Mouse (Mus musculus) intestine, embryonic 15.5 days (tissue): ENCODE results near the gene Odc1. TPM values are rescaled to one million over a fixed set of nuclear protein-coding genes. Genes with fewer than 3 reads are reported as not detected.
A peak's percentile ranks its signal among the peaks of the same experiment; 100 is the strongest.

Experiments
- ATAC-seq: fragments of 200-750 bp; cut with Nextera tagmentation; 2 replicates; pipeline ENCODE4 v1.8.0; 2017; ENCODE audit warnings: moderate TSS enrichment, moderate library complexity
- H3K27ac ChIP-seq: fragments of 300-500 bp; sonication (generic); 2 replicates; pipeline ENCODE4 v1.5.1; 2015; ENCODE audit warnings: mild to moderate bottlenecking, inconsistent platforms
- H3K27me3 ChIP-seq: fragments of 300-500 bp; sonication (generic); replicated peaks from 2 replicates; pipeline ENCODE4 v1.6.1; 2015; ENCODE audit warnings: inconsistent platforms
- H3K36me3 ChIP-seq: fragments of 300-500 bp; sonication (generic); 2 replicates; pipeline ENCODE4 v1.6.1; 2015; ENCODE audit warnings: inconsistent platforms
- H3K4me1 ChIP-seq: fragments of 300-500 bp; sonication (generic); replicated peaks from 2 replicates; pipeline ENCODE4 v1.6.1; 2015; ENCODE audit warnings: inconsistent platforms
- H3K4me2 ChIP-seq: fragments of 300-500 bp; sonication (generic); replicated peaks from 2 replicates; pipeline ENCODE4 v1.6.1; 2015; ENCODE audit warnings: mild to moderate bottlenecking, inconsistent platforms
- H3K4me3 ChIP-seq: fragments of 300-500 bp; sonication (generic); replicated peaks from 2 replicates; pipeline ENCODE4 v1.5.1; 2015; ENCODE audit warnings: inconsistent platforms
- H3K9ac ChIP-seq: fragments of 300-500 bp; sonication (generic); 2 replicates; pipeline ENCODE4 v1.6.1; 2015; ENCODE audit warnings: inconsistent platforms
- H3K9me3 ChIP-seq: fragments of 300-500 bp; sonication (generic); 2 replicates; pipeline ENCODE4 v1.6.1; 2016; ENCODE audit warnings: inconsistent platforms
- whole genome bisulfite sequencing: fragments of 180-500 bp; shearing (Covaris S2); methylation state at CpG from one replicate; pipeline ENCODE4 v1.1.7; 2015; 5-methylcytosine and 5-hydroxymethylcytosine counted together
- polyA plus RNA-seq: library from polyadenylated mRNA; unstranded; fragments of >200 nt; fragmentation: Nextera tagmentation; extraction: Ambion mirVana; gene quantifications from 2 replicates; pipeline ENCODE4 v1.2.1, GENCODE M21; 2015

The Odc1 gene
- polyA plus RNA-seq, 1 experiment from 2014 or later = 203 TPM

DNA sequence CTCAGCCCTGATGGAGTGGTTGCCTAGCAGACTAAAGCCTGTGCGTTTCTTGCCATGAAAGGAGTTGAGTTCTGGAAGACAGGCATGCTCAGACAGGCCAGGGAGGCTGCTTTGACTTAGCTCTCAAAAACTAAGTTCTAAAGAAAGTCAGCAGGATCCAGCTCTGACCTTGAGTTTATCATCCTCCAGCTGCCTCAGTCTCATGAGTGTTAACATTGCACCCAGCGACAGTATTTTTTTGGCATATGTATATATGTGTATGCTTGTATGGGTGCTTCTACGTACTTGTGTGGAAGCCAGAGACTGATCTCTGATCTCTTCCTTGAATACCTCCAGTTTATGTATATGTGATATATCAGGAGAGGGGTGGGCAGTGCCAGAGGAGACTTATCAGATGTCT lies 7.8 kb downstream of the Odc1 start:
- H3K36me3 ChIP-seq = peaks cover 10% of the 10 kb centered on the region; the same call in 1 of the 2 replicates
- no peak overlapping the region for H3K9ac ChIP-seq
- WGBS = 74% methylated on average over 3 of the region's 3 CpGs
- H3K4me1 ChIP-seq = 0 out of 2 replicates have a peak, but pooled peaks cover 2% of the 10 kb centered on the region
- no peak for ATAC-seq
- no peaks in the 10 kb centered on the region for H3K9me3 ChIP-seq
- H3K4me3 ChIP-seq = no peak overlapping the region
- no peak overlapping the region for H3K27ac ChIP-seq
- no peak overlapping the region for H3K4me2 ChIP-seq
- H3K27me3 ChIP-seq = no peaks in the 10 kb centered on the region

GRCm38 (mm10) chr12:17552949-17553348 lies 8.4 kb downstream of the Odc1 start:
- 55% methylated on average over 2 of the region's 2 CpGs for WGBS

DNA sequence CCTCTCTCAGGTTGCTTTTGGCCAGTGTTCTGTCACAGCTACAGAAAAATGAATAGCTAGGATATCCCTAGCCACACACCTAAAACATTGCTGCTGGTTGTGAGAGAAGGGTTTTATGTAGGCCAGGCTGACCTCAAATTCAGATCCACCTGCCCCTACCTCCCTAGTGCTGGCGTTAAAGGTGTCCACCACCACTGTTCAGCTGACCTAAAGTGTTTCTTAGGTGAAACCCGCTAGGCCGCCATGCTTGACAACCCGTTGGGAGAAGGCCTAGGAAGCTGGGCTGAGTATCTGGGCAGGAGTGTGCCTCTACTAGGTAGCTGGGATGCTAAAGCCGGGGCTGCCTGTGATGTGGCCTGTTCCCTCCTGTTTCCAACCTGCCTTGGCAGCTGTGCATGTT lies 9.0 kb downstream of the Odc1 start:
- H3K27me3 ChIP-seq = no peaks in the 10 kb centered on the region
- 77% methylated on average over 5 of the region's 5 CpGs for WGBS
- H3K9ac ChIP-seq = no peak overlapping the region
- no peaks in the 10 kb centered on the region for H3K9me3 ChIP-seq
- H3K4me1 ChIP-seq = 0 out of 2 replicates have a peak, but pooled peaks cover 2% of the 10 kb centered on the region
- no peak overlapping the region for H3K4me2 ChIP-seq
- H3K27ac ChIP-seq = no peak overlapping the region
- peak; percentile 16; the same call in 1 of the 2 replicates for ATAC-seq
- no peak overlapping the region for H3K4me3 ChIP-seq
- peaks cover 3% of the 10 kb centered on the region; the same call in 1 of the 2 replicates for H3K36me3 ChIP-seq

More at GRCm38 (mm10) chr12:17552949-17553348, 8.4 kb downstream of the Odc1 start:
- H3K27ac ChIP-seq = no peak overlapping the region
- no peaks in the 10 kb centered on the region for H3K27me3 ChIP-seq
- peaks cover 5% of the 10 kb centered on the region; the same call in 1 of the 2 replicates for H3K36me3 ChIP-seq
- 0 out of 2 replicates have a peak, but pooled peaks cover 2% of the 10 kb centered on the region for H3K4me1 ChIP-seq
- no peak overlapping the region for H3K4me2 ChIP-seq
- no peak for ATAC-seq
- no peaks in the 10 kb centered on the region for H3K9me3 ChIP-seq
- H3K9ac ChIP-seq = no peak overlapping the region
- no peak overlapping the region for H3K4me3 ChIP-seq

- no peak overlapping the region for H3K27ac ChIP-seq
- no peaks in the 10 kb centered on the region for H3K36me3 ChIP-seq
- H3K4me1 ChIP-seq = 0 out of 2 replicates have a peak, but pooled peaks cover 2% of the 10 kb centered on the region
- no peak overlapping the region for H3K4me3 ChIP-seq
- H3K27me3 ChIP-seq = no peaks in the 10 kb centered on the region
- no peak overlapping the region for H3K9ac ChIP-seq
- H3K4me2 ChIP-seq = no peak overlapping the region
- peak; percentile 71 for ATAC-seq
- 31% methylated on average over 15 of the region's 15 CpGs for WGBS
- H3K9me3 ChIP-seq = no peaks in the 10 kb centered on the region
Measured at GRCm38 (mm10) chr12:17554200-17554951, 9.8 kb downstream of the Odc1 start.

GRCm38 (mm10) chr12:17556430-17557343 lies 12.1 kb downstream of the Odc1 start:
- ATAC-seq = no peak
- Histone ChIP-seq H3K9me3 (no peaks in the 10 kb centered on the region), H3K4me2 (0 out of 2 replicates have a peak overlapping the region, but pooled peaks have one; percentile 2), H3K27ac (no peak overlapping the region), H3K27me3 (no peaks in the 10 kb centered on the region), H3K36me3 (no peaks in the 10 kb centered on the region), H3K9ac (no peak overlapping the region), H3K4me1 (0 out of 2 replicates have a peak, but pooled peaks cover 2% of the 10 kb centered on the region), H3K4me3 (no peak overlapping the region)
- WGBS = 35% methylated on average over 21 of the region's 21 CpGs

- Histone ChIP-seq H3K9me3 (no peaks in the 10 kb centered on the region), H3K27ac (no peak overlapping the region), H3K4me1 (0 out of 2 replicates have a peak, but pooled peaks cover 2% of the 10 kb centered on the region), H3K9ac (no peak overlapping the region), H3K27me3 (no peaks in the 10 kb centered on the region), H3K36me3 (no peaks in the 10 kb centered on the region), H3K4me2 (no peak overlapping the region), H3K4me3 (no peak overlapping the region)
- ATAC-seq = no peak
- 49% methylated on average over 7 of the region's 7 CpGs for WGBS
Measured at GRCm38 (mm10) chr12:17557344-17557966, 12.9 kb downstream of the Odc1 start.

GRCm38 (mm10) chr12:17557967-17558345 lies 13.4 kb downstream of the Odc1 start:
- Histone ChIP-seq H3K4me1 (0 out of 2 replicates have a peak, but pooled peaks cover 2% of the 10 kb centered on the region), H3K9ac (no peak overlapping the region), H3K36me3 (no peaks in the 10 kb centered on the region), H3K4me2 (no peak overlapping the region), H3K27ac (no peak overlapping the region), H3K4me3 (no peak overlapping the region), H3K27me3 (no peaks in the 10 kb centered on the region), H3K9me3 (no peaks in the 10 kb centered on the region)
- no peak for ATAC-seq
- WGBS = 53% methylated on average over 2 of the region's 2 CpGs

DNA sequence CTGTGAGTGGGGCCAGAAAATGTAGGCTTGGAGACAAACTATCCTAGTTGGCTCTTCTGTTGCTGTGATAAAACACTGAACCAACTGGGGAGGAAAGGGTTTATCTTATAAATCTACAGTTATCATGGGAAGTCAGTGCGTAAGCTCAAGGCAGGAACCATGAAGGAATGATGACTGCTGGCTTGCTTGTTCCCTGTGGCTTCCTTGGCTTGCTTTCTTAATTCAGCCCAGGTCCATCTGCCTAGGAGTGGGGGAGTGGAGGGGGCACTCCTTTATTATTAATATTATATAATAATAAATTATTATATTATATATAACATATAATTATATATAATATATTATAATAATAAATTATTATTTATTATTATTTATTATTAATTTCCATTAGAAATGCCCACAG lies 17.8 kb downstream of the Odc1 start:
- Histone ChIP-seq H3K4me2 (no peak overlapping the region), H3K4me3 (no peak overlapping the region), H3K9ac (no peak overlapping the region), H3K4me1 (no peaks in the 10 kb centered on the region), H3K9me3 (no peaks in the 10 kb centered on the region), H3K27me3 (no peaks in the 10 kb centered on the region), H3K36me3 (no peaks in the 10 kb centered on the region), H3K27ac (no peak overlapping the region)
- WGBS = 83% methylated on average over 1 of the region's 1 CpGs
- no peak for ATAC-seq

DNA sequence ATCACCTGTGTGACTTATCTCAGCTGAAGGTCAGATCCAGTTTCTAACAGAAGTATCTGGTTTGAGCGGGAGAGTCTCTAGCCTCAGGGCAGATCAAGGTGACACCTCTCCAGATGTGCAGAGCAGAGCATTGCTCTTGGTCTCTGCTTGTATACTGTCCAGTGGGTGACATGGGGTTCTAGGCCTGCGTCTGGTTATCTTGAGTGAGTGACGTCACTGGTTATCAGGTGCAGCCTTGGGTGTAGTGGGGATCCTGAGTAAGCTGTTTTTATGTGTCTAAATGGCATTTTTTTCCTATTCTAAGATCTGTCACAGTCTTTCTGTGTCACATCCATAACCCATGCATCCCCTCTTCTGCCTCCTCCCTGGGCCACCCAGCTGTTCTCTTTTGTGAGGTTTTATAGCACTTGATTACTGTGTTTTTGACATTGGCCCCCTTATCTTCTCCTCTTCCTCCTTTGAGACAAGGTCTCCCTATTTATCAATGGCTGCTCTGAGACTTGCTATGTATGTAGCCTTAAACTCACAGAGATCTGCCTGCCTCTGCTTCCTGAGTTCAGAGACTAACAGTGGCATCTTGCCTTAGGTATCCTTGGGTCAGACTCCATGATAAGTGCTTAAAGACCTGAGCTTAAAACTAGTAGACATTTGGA lies 20.9 kb downstream of the Odc1 start:
- H3K4me2 ChIP-seq = no peak overlapping the region
- ATAC-seq = no peak
- H3K9me3 ChIP-seq = no peaks in the 10 kb centered on the region
- H3K4me1 ChIP-seq = no peaks in the 10 kb centered on the region
- no peaks in the 10 kb centered on the region for H3K36me3 ChIP-seq
- 84% methylated on average over 3 of the region's 3 CpGs for WGBS
- no peaks in the 10 kb centered on the region for H3K27me3 ChIP-seq
- no peak overlapping the region for H3K27ac ChIP-seq
- no peak overlapping the region for H3K4me3 ChIP-seq
- H3K9ac ChIP-seq = no peak overlapping the region

DNA sequence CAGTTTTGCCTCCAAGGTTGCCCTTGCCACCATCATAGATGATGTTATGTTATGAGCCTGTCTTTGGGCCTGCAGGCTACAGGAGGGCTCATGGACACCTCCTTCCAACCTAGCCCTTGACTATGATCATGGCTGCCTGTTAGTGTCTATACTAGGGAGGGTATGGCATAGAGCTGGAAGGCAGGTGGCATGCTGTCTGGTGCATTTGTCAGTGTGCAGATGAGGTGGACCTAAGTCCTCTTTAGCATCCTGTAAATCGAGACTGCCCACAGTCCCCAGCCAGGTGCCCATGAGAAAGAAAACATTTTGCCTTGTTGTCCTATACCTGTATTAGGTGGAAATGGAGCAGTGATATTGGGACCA lies 21.4 kb downstream of the Odc1 start:
- H3K9ac ChIP-seq = no peak overlapping the region
- H3K36me3 ChIP-seq = no peaks in the 10 kb centered on the region
- no peak for ATAC-seq
- 79% methylated on average over 1 of the region's 1 CpGs for WGBS
- no peak overlapping the region for H3K4me2 ChIP-seq
- H3K9me3 ChIP-seq = no peaks in the 10 kb centered on the region
- no peak overlapping the region for H3K27ac ChIP-seq
- H3K4me1 ChIP-seq = no peaks in the 10 kb centered on the region
- H3K27me3 ChIP-seq = no peaks in the 10 kb centered on the region
- H3K4me3 ChIP-seq = no peak overlapping the region

GRCm38 (mm10) chr12:17568564-17568963 lies 24.0 kb downstream of the Odc1 start:
- 83% methylated on average over 10 of the region's 10 CpGs for WGBS

More at GRCm38 (mm10) chr12:17568564-17568963, 24.0 kb downstream of the Odc1 start:
- H3K27me3 ChIP-seq = no peaks in the 10 kb centered on the region
- no peak overlapping the region for H3K4me2 ChIP-seq
- no peaks in the 10 kb centered on the region for H3K9me3 ChIP-seq
- H3K36me3 ChIP-seq = no peaks in the 10 kb centered on the region
- no peak overlapping the region for H3K4me3 ChIP-seq
- ATAC-seq = no peak
- H3K9ac ChIP-seq = no peak overlapping the region
- no peak overlapping the region for H3K27ac ChIP-seq
- no peaks in the 10 kb centered on the region for H3K4me1 ChIP-seq
